8 mouse cellular contexts compared by ENCODE assay signal in the genomic region with DNA sequence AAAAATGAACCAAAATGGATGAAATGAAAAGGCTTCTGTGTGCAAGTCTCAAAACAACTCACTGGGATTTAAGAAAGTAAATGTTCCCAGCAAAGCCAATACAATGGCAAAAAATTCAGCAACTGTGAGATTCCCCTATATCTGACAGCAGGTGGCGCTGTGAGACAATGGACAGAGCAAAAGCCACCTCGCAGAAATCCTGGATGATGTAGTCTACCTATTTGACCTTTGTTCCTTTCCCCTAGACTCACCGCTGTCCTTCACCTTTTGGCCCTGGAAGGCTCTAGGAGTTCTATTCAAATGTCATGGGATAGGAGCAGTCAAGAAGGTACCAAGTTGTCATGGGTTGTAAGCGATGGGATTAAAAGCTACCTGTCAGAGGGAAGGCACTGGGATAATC.
DNase-seq lines count a peak whose midpoint lies in the region; ATAC-seq and TF ChIP-seq lines count a peak whose summit lies in the region.

No protein-coding gene starts in this region.

- no peak overlapping the region for H3K4me2 ChIP-seq in limb, embryonic 14.5 days (replicated peaks; ENCODE audit: low read depth, low read length, severe bottlenecking)

- peak; percentile 69 for DNase-seq in layer of hippocampus, adult 11-12 months (ENCODE audit: low spot score)
- no peak for DNase-seq in layer of hippocampus, adult 9-11 months
- DNase-seq in WW6 (ENCODE audit: low read depth, low spot score): peak; percentile 31
- peak; percentile 64 to 73 for DNase-seq in cerebellum, postnatal 25 days
- DNase-seq in heart, postnatal 36 days: peak; percentile 47 to 63
- peak; percentile 60 for DNase-seq in limb, embryonic 14.5 days (ENCODE audit: low spot score)
- peak; percentile 73 to 76 for DNase-seq in right cerebral cortex, adult 2 months (ENCODE audit: low spot score in 2 of 2)

- no peak overlapping the region for H3K4me3 ChIP-seq in limb, embryonic 14.5 days (replicated peaks; ENCODE audit: low read length)

- TF ChIP-seq POLR2A in limb, embryonic 14.5 days (IDR thresholded peaks at IDR 0.05; ENCODE audit: borderline replicate concordance, extremely low read depth, insufficient read depth, insufficient read length): no peak

- H3K4me1 ChIP-seq in limb, embryonic 14.5 days (ENCODE audit: control insufficient read depth, insufficient read depth, low read length): no peaks in the 10 kb centered on the region

- no peaks in the 10 kb centered on the region for H3K27me3 ChIP-seq in limb, embryonic 14.5 days (ENCODE audit: control insufficient read depth, insufficient read depth, low read length)

- no peaks in the 10 kb centered on the region for H3K9me3 ChIP-seq in limb, embryonic 14.5 days (ENCODE audit: control insufficient read depth, low read length)

- ATAC-seq in limb, embryonic 14.5 days (ENCODE audit: low FRiP score, low read depth): no peak
- ATAC-seq in erythroid progenitor cell, adult 5-6 weeks (replicated peaks; ENCODE audit: low FRiP score, poor library complexity, severe bottlenecking): no peak

- intact Hi-C loops in heart, postnatal 36 days (cut with DNase I): loop anchor here (1.0 to 5.0 kb wide), 4 partner anchors 77 to 528 kb away; no protein-coding TSS in a partner anchor

- WGBS in limb, embryonic 14.5 days: 20% methylated on average over 4 of the region's 4 CpGs

- no peak overlapping the region for H3K9ac ChIP-seq in limb, embryonic 14.5 days (ENCODE audit: low read depth, low read length, severe bottlenecking)

- no peaks in the 10 kb centered on the region for H3K36me3 ChIP-seq in limb, embryonic 14.5 days (ENCODE audit: control insufficient read depth, insufficient read depth, low read length)

- H3K27ac ChIP-seq in limb, embryonic 14.5 days (replicated peaks; ENCODE audit: low read depth, low read length): no peak overlapping the region
